Mouse (Mus musculus) forebrain, embryonic 15.5 days (tissue): ENCODE results near the gene 1700034J05Rik. TPM values are rescaled to one million over a fixed set of nuclear protein-coding genes. Genes with fewer than 3 reads are reported as not detected.

Source experiments
- ATAC-seq: fragments of 200-750 bp; cut with Nextera tagmentation; replicated peaks from 2 replicates; pipeline ENCODE4 v1.8.0; 2017; ENCODE audit warnings: mild to moderate bottlenecking, moderate TSS enrichment, moderate library complexity
- H3K27ac ChIP-seq: fragments of 300-500 bp; sonication (generic); replicated peaks from 2 replicates; pipeline ENCODE4 v1.5.1; 2015; ENCODE audit warnings: mild to moderate bottlenecking, inconsistent platforms
- H3K27me3 ChIP-seq: fragments of 300-500 bp; sonication (generic); 2 replicates; pipeline ENCODE4 v1.6.1; 2015; ENCODE audit warnings: inconsistent platforms
- H3K36me3 ChIP-seq: fragments of 300-500 bp; sonication (generic); 2 replicates; pipeline ENCODE4 v1.6.1; 2015; ENCODE audit warnings: mild to moderate bottlenecking, inconsistent platforms
- H3K4me1 ChIP-seq: fragments of 300-500 bp; sonication (generic); 2 replicates; pipeline ENCODE4 v1.6.1; 2015; ENCODE audit warnings: inconsistent platforms
- H3K4me2 ChIP-seq: fragments of 300-500 bp; sonication (generic); replicated peaks from 2 replicates; pipeline ENCODE4 v1.6.1; 2015; ENCODE audit warnings: mild to moderate bottlenecking, inconsistent platforms
- H3K4me3 ChIP-seq: fragments of 300-500 bp; sonication (generic); 2 replicates; pipeline ENCODE4 v1.5.1; 2015; ENCODE audit warnings: mild to moderate bottlenecking, inconsistent platforms
- H3K9ac ChIP-seq: fragments of 300-500 bp; sonication (generic); replicated peaks from 2 replicates; pipeline ENCODE4 v1.6.1; 2015; ENCODE audit warnings: mild to moderate bottlenecking, inconsistent platforms
- H3K9me3 ChIP-seq: fragments of 300-500 bp; sonication (generic); 2 replicates; pipeline ENCODE4 v1.6.1; 2016; ENCODE audit warnings: inconsistent platforms
- WGBS: fragments of 180-500 bp; shearing (Covaris S2); methylation state at CpG from one replicate; pipeline ENCODE4 v1.1.7; 2015; ENCODE audit warnings: mixed read lengths; 5-methylcytosine and 5-hydroxymethylcytosine counted together
- polyA plus RNA-seq: library from polyadenylated mRNA; unstranded; fragments of >200 nt; fragmentation: Nextera tagmentation; extraction: Ambion mirVana; gene quantifications from 2 replicates; pipeline ENCODE4 v1.2.1, GENCODE M21; 2015

The 1700034J05Rik gene
- polyA plus RNA-seq, 1 experiment from 2014 or later: not detected

- H3K4me2 ChIP-seq: no peak overlapping the region
- H3K9ac ChIP-seq: no peak overlapping the region
- H3K27me3 ChIP-seq: no peaks in the 10 kb centered on the region
- no peaks in the 10 kb centered on the region for H3K4me1 ChIP-seq
- no peak overlapping the region for H3K4me3 ChIP-seq
- 91% methylated on average over 7 of the region's 7 CpGs for WGBS
- H3K27ac ChIP-seq: no peak overlapping the region
- no peaks in the 10 kb centered on the region for H3K9me3 ChIP-seq
- ATAC-seq: no peak
- H3K36me3 ChIP-seq: no peaks in the 10 kb centered on the region
Measured at GRCm38 (mm10) chr6:146941505-146942275, 12.5 kb downstream of the 1700034J05Rik start.

DNA sequence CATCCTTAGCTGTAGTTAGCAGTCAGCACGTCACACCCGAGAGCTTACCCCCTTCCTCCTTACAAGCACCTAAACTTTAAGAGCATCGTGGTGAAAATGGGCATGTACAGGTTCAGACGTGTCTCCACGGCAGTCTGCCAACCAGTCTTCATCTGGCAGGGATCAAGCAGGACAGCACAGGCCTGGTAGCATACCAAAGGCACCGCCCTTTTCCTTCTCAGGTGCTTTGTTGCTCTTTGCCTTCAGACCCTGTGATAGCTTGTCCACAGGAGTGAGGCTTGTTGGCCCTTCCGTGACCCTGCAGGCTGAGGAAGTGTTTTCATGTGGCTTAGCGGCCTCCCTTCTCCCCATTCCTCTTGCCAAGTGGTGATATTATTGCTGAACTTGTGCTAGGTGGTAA, 15.2 kb downstream of the 1700034J05Rik start:
- Histone ChIP-seq H3K9me3 (no peaks in the 10 kb centered on the region), H3K4me2 (no peak overlapping the region), H3K9ac (no peak overlapping the region), H3K4me1 (no peaks in the 10 kb centered on the region), H3K4me3 (no peak overlapping the region), H3K27ac (no peak overlapping the region), H3K27me3 (no peaks in the 10 kb centered on the region), H3K36me3 (no peaks in the 10 kb centered on the region)
- WGBS: 92% methylated on average over 8 of the region's 8 CpGs
- no peak for ATAC-seq

DNA sequence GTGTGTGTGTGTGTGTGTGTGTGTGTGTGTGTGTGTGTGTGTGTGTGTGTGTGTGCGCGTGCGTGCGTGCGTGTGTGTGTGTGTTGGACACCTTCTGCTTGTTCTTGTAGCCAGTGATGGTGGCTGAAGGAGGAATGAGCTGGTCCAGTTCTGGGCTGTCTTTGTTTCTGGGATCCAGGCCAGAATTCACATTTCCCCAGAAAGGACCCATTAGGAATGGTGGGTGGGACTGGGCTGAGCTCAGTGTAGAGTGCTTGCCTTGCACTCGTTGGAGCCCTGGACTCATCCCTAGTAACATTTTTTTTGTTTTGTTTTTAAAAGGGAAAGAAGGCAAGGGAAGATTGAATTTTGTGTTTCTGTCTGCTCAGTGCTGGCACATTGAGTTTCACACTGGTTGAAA, 18.3 kb downstream of the 1700034J05Rik start:
- Histone ChIP-seq H3K4me2 (no peak overlapping the region), H3K27me3 (no peaks in the 10 kb centered on the region), H3K9ac (no peak overlapping the region), H3K4me1 (no peaks in the 10 kb centered on the region), H3K27ac (no peak overlapping the region), H3K4me3 (no peak overlapping the region), H3K36me3 (no peaks in the 10 kb centered on the region), H3K9me3 (no peaks in the 10 kb centered on the region)
- WGBS: 84% methylated on average over 6 of the region's 6 CpGs
- no peak for ATAC-seq

- no peak overlapping the region for H3K4me2 ChIP-seq
- WGBS: 81% methylated on average over 6 of the region's 6 CpGs
- H3K4me3 ChIP-seq: no peak overlapping the region
- H3K27me3 ChIP-seq: no peaks in the 10 kb centered on the region
- no peaks in the 10 kb centered on the region for H3K9me3 ChIP-seq
- ATAC-seq: no peak
- no peaks in the 10 kb centered on the region for H3K4me1 ChIP-seq
- no peak overlapping the region for H3K27ac ChIP-seq
- H3K36me3 ChIP-seq: no peaks in the 10 kb centered on the region
- H3K9ac ChIP-seq: no peak overlapping the region
Measured at GRCm38 (mm10) chr6:146933123-146933522, 21.1 kb downstream of the 1700034J05Rik start.

- Histone ChIP-seq H3K9me3 (no peaks in the 10 kb centered on the region), H3K4me2 (no peak overlapping the region), H3K27ac (no peak overlapping the region), H3K9ac (no peak overlapping the region), H3K27me3 (no peaks in the 10 kb centered on the region), H3K4me1 (no peaks in the 10 kb centered on the region), H3K36me3 (no peaks in the 10 kb centered on the region), H3K4me3 (no peak overlapping the region)
- ATAC-seq: no peak
- 37% methylated on average over 2 of the region's 2 CpGs for WGBS
Measured at GRCm38 (mm10) chr6:146929031-146929430, 25.2 kb downstream of the 1700034J05Rik start.

- WGBS: 63% methylated on average over 3 of the region's 3 CpGs
- H3K9ac ChIP-seq: no peak overlapping the region
- H3K36me3 ChIP-seq: no peaks in the 10 kb centered on the region
- no peaks in the 10 kb centered on the region for H3K27me3 ChIP-seq
- no peaks in the 10 kb centered on the region for H3K4me1 ChIP-seq
- no peak overlapping the region for H3K4me3 ChIP-seq
- no peak overlapping the region for H3K27ac ChIP-seq
- H3K9me3 ChIP-seq: no peaks in the 10 kb centered on the region
- ATAC-seq: no peak
- H3K4me2 ChIP-seq: no peak overlapping the region
Measured at GRCm38 (mm10) chr6:146928108-146928507, 26.1 kb downstream of the 1700034J05Rik start.

GRCm38 (mm10) chr6:146926415-146926980, 27.7 kb downstream of the 1700034J05Rik start:
- H3K4me2 ChIP-seq: no peak overlapping the region
- no peaks in the 10 kb centered on the region for H3K27me3 ChIP-seq
- WGBS: 85% methylated on average over 5 of the region's 5 CpGs
- H3K27ac ChIP-seq: no peak overlapping the region
- no peak for ATAC-seq
- no peak overlapping the region for H3K4me3 ChIP-seq
- H3K9ac ChIP-seq: no peak overlapping the region
- H3K9me3 ChIP-seq: no peaks in the 10 kb centered on the region
- no peaks in the 10 kb centered on the region for H3K36me3 ChIP-seq
- H3K4me1 ChIP-seq: no peaks in the 10 kb centered on the region

GRCm38 (mm10) chr6:146918341-146918740, 35.9 kb downstream of the 1700034J05Rik start:
- Histone ChIP-seq H3K9ac (no peak overlapping the region), H3K4me1 (no peaks in the 10 kb centered on the region), H3K4me3 (no peak overlapping the region), H3K4me2 (no peak overlapping the region), H3K27me3 (no peaks in the 10 kb centered on the region), H3K27ac (no peak overlapping the region), H3K36me3 (no peaks in the 10 kb centered on the region), H3K9me3 (no peaks in the 10 kb centered on the region)
- no peak for ATAC-seq
- WGBS: 87% methylated on average over 6 of the region's 6 CpGs

GRCm38 (mm10) chr6:146917396-146917795, 36.8 kb downstream of the 1700034J05Rik start:
- no peaks in the 10 kb centered on the region for H3K36me3 ChIP-seq
- no peak overlapping the region for H3K27ac ChIP-seq
- no peak overlapping the region for H3K9ac ChIP-seq
- H3K4me2 ChIP-seq: no peak overlapping the region
- no peaks in the 10 kb centered on the region for H3K27me3 ChIP-seq
- no peak for ATAC-seq
- WGBS: 86% methylated on average over 3 of the region's 3 CpGs
- H3K9me3 ChIP-seq: no peaks in the 10 kb centered on the region
- H3K4me3 ChIP-seq: no peak overlapping the region
- no peaks in the 10 kb centered on the region for H3K4me1 ChIP-seq

DNA sequence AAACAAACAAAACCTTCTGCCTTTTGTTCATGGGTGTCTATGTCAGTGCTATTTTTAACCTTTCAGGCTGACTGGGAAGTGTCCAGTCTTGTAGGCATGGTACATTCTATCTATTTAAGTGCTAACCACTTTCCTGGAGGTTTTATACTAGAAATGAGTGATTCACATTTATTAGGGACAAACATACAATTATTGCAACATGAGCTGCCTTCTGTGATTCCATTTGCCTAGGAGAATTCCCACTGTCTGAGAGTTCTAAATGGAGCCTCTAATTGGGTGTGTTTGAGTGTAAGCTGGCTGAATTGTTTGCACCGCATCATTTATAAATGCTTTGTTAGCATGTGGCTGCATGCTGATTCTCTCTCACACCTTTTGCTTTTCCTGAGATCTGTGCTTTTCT, 38.4 kb downstream of the 1700034J05Rik start:
- Histone ChIP-seq H3K4me3 (no peak overlapping the region), H3K9ac (no peak overlapping the region), H3K4me2 (no peak overlapping the region), H3K36me3 (no peaks in the 10 kb centered on the region), H3K4me1 (no peaks in the 10 kb centered on the region), H3K27me3 (no peaks in the 10 kb centered on the region), H3K27ac (no peak overlapping the region), H3K9me3 (no peaks in the 10 kb centered on the region)
- no peak for ATAC-seq
- WGBS: 36% methylated on average over 1 of the region's 1 CpGs

DNA sequence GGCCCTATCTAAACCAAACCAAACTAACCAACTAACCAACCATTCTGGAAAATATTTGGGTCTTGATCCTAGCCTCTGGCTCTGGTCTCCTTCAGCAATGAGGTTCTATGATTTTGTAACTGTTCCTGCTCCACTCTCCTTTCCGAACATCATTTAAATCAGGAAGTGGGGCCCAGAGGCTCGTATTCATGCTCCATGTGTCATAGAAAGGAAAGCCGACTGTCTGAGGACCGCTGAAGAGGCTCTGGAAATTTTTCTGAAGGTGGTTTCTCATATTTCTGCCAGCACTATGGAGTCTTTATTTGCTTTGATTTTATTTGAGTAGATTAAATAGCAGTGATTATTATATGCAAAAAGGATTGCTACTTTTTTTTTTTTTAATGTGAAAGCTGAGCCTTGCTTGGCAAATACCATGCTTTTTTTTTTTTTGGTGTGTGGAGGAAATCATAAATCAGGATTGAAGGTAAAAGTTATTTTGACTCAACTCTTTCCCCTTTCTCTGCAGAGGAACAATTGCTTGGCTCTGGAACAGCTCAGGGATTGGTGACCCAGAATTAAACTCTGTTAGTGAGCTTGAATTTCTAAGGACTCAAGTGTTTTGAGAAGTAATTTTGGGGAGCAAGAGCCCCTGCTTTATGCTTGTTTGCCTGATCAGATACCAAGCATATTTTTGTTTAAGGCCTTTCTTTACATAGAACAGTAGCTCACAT, 40.6 kb downstream of the 1700034J05Rik start:
- H3K27me3 ChIP-seq: no peaks in the 10 kb centered on the region
- ATAC-seq: no peak

GRCm38 (mm10) chr6:146912835-146913488, 41.3 kb downstream of the 1700034J05Rik start:
- no peaks in the 10 kb centered on the region for H3K27me3 ChIP-seq
- H3K9me3 ChIP-seq: no peaks in the 10 kb centered on the region
- H3K9ac ChIP-seq: no peak overlapping the region
- H3K4me2 ChIP-seq: no peak overlapping the region
- H3K36me3 ChIP-seq: no peaks in the 10 kb centered on the region
- H3K27ac ChIP-seq: no peak overlapping the region
- ATAC-seq: no peak
- H3K4me1 ChIP-seq: no peaks in the 10 kb centered on the region
- no peak overlapping the region for H3K4me3 ChIP-seq
- 22% methylated on average over 3 of the region's 3 CpGs for WGBS

More for the DNA sequence above, 40.6 kb downstream of the 1700034J05Rik start:
- no peak overlapping the region for H3K9ac ChIP-seq
- no peak overlapping the region for H3K4me3 ChIP-seq
- 72% methylated on average over 4 of the region's 4 CpGs for WGBS
- no peaks in the 10 kb centered on the region for H3K9me3 ChIP-seq
- H3K27ac ChIP-seq: no peak overlapping the region
- no peaks in the 10 kb centered on the region for H3K36me3 ChIP-seq
- H3K4me2 ChIP-seq: no peak overlapping the region
- no peaks in the 10 kb centered on the region for H3K4me1 ChIP-seq
